Mouse (Mus musculus): ENCODE measurements around the gene Prmt7.

- no peak for TF ChIP-seq CTCF (IDR thresholded peaks at IDR 0.05; ENCODE audit: low read depth)
- no peak for TF ChIP-seq EP300 (IDR thresholded peaks at IDR 0.05; ENCODE audit: low read depth)
Observed at GRCm38 (mm10) chr8:106259579-106260255, 49.0 kb downstream of the Prmt7 start.

Measured in liver, postnatal 0 days (tissue).